Mouse (Mus musculus): ENCODE results near the gene Acot8. TPM values are rescaled to one million over a fixed set of nuclear protein-coding genes. Genes with fewer than 3 reads are reported as not detected.

Acot8 gene
- polyA plus RNA-seq, 1 experiment from 2014 or later: 17.0 TPM

GRCm38 (mm10) chr2:164788411-164788810, 16.3 kb downstream of the Acot8 start:
- Histone ChIP-seq H3K9ac (no peak overlapping the region), H3K27ac (no peak overlapping the region), H3K4me2 (no peak overlapping the region), H3K27me3 (no peaks in the 10 kb centered on the region), H3K4me1 (peaks cover 22% of the 10 kb centered on the region), H3K36me3 (ENCODE audit: poor library complexity, severe bottlenecking) (peaks cover 38% of the 10 kb centered on the region), H3K4me3 (no peak overlapping the region), H3K9me3 (replicated peaks) (no peaks in the 10 kb centered on the region)
- no peak for ATAC-seq
- 82% methylated on average over 4 of the region's 4 CpGs for WGBS

GRCm38 (mm10) chr2:164787779-164788178, 16.9 kb downstream of the Acot8 start:
- H3K4me2 ChIP-seq: no peak overlapping the region
- peaks cover 22% of the 10 kb centered on the region for H3K4me1 ChIP-seq
- H3K27ac ChIP-seq: no peak overlapping the region
- H3K36me3 ChIP-seq (ENCODE audit: poor library complexity, severe bottlenecking): peaks cover 31% of the 10 kb centered on the region
- 82% methylated on average over 10 of the region's 10 CpGs for WGBS
- H3K9me3 ChIP-seq (replicated peaks): no peaks in the 10 kb centered on the region
- no peak overlapping the region for H3K9ac ChIP-seq
- no peak overlapping the region for H3K4me3 ChIP-seq
- no peaks in the 10 kb centered on the region for H3K27me3 ChIP-seq
- no peak for ATAC-seq

GRCm38 (mm10) chr2:164787032-164787431, 17.6 kb downstream of the Acot8 start:
- Histone ChIP-seq H3K4me3 (no peak overlapping the region), H3K27me3 (no peaks in the 10 kb centered on the region), H3K9me3 (replicated peaks) (no peaks in the 10 kb centered on the region), H3K4me1 (peaks cover 22% of the 10 kb centered on the region), H3K9ac (no peak overlapping the region), H3K4me2 (peak overlapping the region; percentile 91), H3K27ac (no peak overlapping the region), H3K36me3 (ENCODE audit: poor library complexity, severe bottlenecking) (peaks cover 24% of the 10 kb centered on the region)
- 84% methylated on average over 3 of the region's 3 CpGs for WGBS
- ATAC-seq: no peak

GRCm38 (mm10) chr2:164786388-164786885, 18.2 kb downstream of the Acot8 start:
- Histone ChIP-seq H3K9me3 (replicated peaks) (no peaks in the 10 kb centered on the region), H3K27ac (no peak overlapping the region), H3K4me3 (peak overlapping the region; percentile 65), H3K9ac (peak overlapping the region; percentile 77), H3K4me2 (peak overlapping the region; percentile 91), H3K4me1 (peaks cover 22% of the 10 kb centered on the region), H3K36me3 (ENCODE audit: poor library complexity, severe bottlenecking) (peaks cover 18% of the 10 kb centered on the region), H3K27me3 (no peaks in the 10 kb centered on the region)
- 12% methylated on average over 15 of the region's 15 CpGs for WGBS
- no peak; the same call in 1 of the 2 replicates for ATAC-seq

GRCm38 (mm10) chr2:164785481-164786387, 18.9 kb downstream of the Acot8 start, which contains the start of gene Snx21:
TSS of gene Snx21 (plus strand) at chr2:164785823.
- H3K9me3 ChIP-seq (replicated peaks): no peaks in the 10 kb centered on the region
- H3K9ac ChIP-seq: peak within 1 kb of the TSS; percentile 77
- WGBS: under 1% methylated on average over 73 of the region's 89 CpGs
- no peaks in the 10 kb centered on the region for H3K27me3 ChIP-seq
- ATAC-seq: peak; percentile 92
- peak within 1 kb of the TSS; percentile 48 for H3K27ac ChIP-seq
- peak within 1 kb of the TSS; percentile 91 for H3K4me2 ChIP-seq
- peaks cover 22% of the 10 kb centered on the region for H3K4me1 ChIP-seq
- peak within 1 kb of the TSS; percentile 65 for H3K4me3 ChIP-seq
- H3K36me3 ChIP-seq (ENCODE audit: poor library complexity, severe bottlenecking): peaks cover 11% of the 10 kb centered on the region; the same call in 1 of the 2 replicates

GRCm38 (mm10) chr2:164784869-164785420, 19.7 kb downstream of the Acot8 start:
- peak overlapping the region; percentile 65 for H3K4me3 ChIP-seq
- H3K27me3 ChIP-seq: no peaks in the 10 kb centered on the region
- peaks cover 22% of the 10 kb centered on the region for H3K4me1 ChIP-seq
- peaks cover 8% of the 10 kb centered on the region; the same call in 1 of the 2 replicates for H3K36me3 ChIP-seq (ENCODE audit: poor library complexity, severe bottlenecking)
- no peaks in the 10 kb centered on the region for H3K9me3 ChIP-seq (replicated peaks)
- H3K9ac ChIP-seq: peak overlapping the region; percentile 77
- peak overlapping the region; percentile 91 for H3K4me2 ChIP-seq
- no peak overlapping the region; the same call in 1 of the 2 replicates for H3K27ac ChIP-seq
- WGBS: 20% methylated on average over 7 of the region's 7 CpGs
- no peak for ATAC-seq

- H3K4me1 ChIP-seq: peaks cover 22% of the 10 kb centered on the region
- H3K4me2 ChIP-seq: no peak overlapping the region
- H3K4me3 ChIP-seq: no peak overlapping the region
- WGBS: 81% methylated on average over 7 of the region's 7 CpGs
- H3K36me3 ChIP-seq (ENCODE audit: poor library complexity, severe bottlenecking): peaks cover 8% of the 10 kb centered on the region; the same call in 1 of the 2 replicates
- H3K9me3 ChIP-seq (replicated peaks): no peaks in the 10 kb centered on the region
- no peak overlapping the region for H3K27ac ChIP-seq
- no peak overlapping the region for H3K9ac ChIP-seq
- ATAC-seq: no peak
- no peaks in the 10 kb centered on the region for H3K27me3 ChIP-seq
Observed at GRCm38 (mm10) chr2:164783926-164784581, 20.6 kb downstream of the Acot8 start.

- Histone ChIP-seq H3K9ac (no peak overlapping the region), H3K4me2 (no peak overlapping the region), H3K36me3 (ENCODE audit: poor library complexity, severe bottlenecking) (no peaks in the 10 kb centered on the region), H3K9me3 (replicated peaks) (no peaks in the 10 kb centered on the region), H3K27me3 (no peaks in the 10 kb centered on the region), H3K4me3 (no peak overlapping the region), H3K4me1 (peaks cover 19% of the 10 kb centered on the region), H3K27ac (no peak overlapping the region)
- ATAC-seq: no peak
- 72% methylated on average over 4 of the region's 4 CpGs for WGBS
Observed at GRCm38 (mm10) chr2:164781876-164782275, 22.8 kb downstream of the Acot8 start.

- ATAC-seq: no peak
- Histone ChIP-seq H3K9me3 (replicated peaks) (no peaks in the 10 kb centered on the region), H3K27ac (no peak within 1 kb of the TSS), H3K4me2 (no peak within 1 kb of the TSS), H3K27me3 (no peaks in the 10 kb centered on the region), H3K9ac (no peak within 1 kb of the TSS), H3K36me3 (ENCODE audit: poor library complexity, severe bottlenecking) (no peaks in the 10 kb centered on the region), H3K4me3 (no peak within 1 kb of the TSS), H3K4me1 (peaks cover under 1% of the 10 kb centered on the region; the same call in 1 of the 2 replicates)
- WGBS: 64% methylated on average over 8 of the region's 8 CpGs
Observed at GRCm38 (mm10) chr2:164779481-164780086, 25.1 kb downstream of the Acot8 start, which contains the start of gene Tnnc2. TSS of gene Tnnc2 (minus strand) at chr2:164779967.

GRCm38 (mm10) chr2:164778809-164779208, 25.9 kb downstream of the Acot8 start:
- 87% methylated on average over 7 of the region's 7 CpGs for WGBS
- Histone ChIP-seq H3K4me2 (no peak overlapping the region), H3K9ac (no peak overlapping the region), H3K4me3 (no peak overlapping the region), H3K4me1 (no peaks in the 10 kb centered on the region), H3K27ac (no peak overlapping the region), H3K36me3 (ENCODE audit: poor library complexity, severe bottlenecking) (no peaks in the 10 kb centered on the region), H3K27me3 (no peaks in the 10 kb centered on the region), H3K9me3 (replicated peaks) (no peaks in the 10 kb centered on the region)
- ATAC-seq: no peak

GRCm38 (mm10) chr2:164778015-164778287, 26.7 kb downstream of the Acot8 start:
- H3K27ac ChIP-seq: no peak overlapping the region
- 91% methylated on average over 11 of the region's 11 CpGs for WGBS
- H3K9me3 ChIP-seq (replicated peaks): no peaks in the 10 kb centered on the region
- no peak overlapping the region for H3K4me3 ChIP-seq
- no peaks in the 10 kb centered on the region for H3K4me1 ChIP-seq
- H3K27me3 ChIP-seq: no peaks in the 10 kb centered on the region
- peaks cover 4% of the 10 kb centered on the region for H3K36me3 ChIP-seq (ENCODE audit: poor library complexity, severe bottlenecking)
- no peak overlapping the region for H3K9ac ChIP-seq
- ATAC-seq: no peak
- H3K4me2 ChIP-seq: no peak overlapping the region
